Mouse (Mus musculus): ENCODE results near the gene St6galnac3. TPM values are rescaled to one million over a fixed set of nuclear protein-coding genes. Genes with fewer than 3 reads are reported as not detected.

Gene St6galnac3
- polyA plus RNA-seq, 1 experiment from 2014 or later = 12.2 TPM

DNA sequence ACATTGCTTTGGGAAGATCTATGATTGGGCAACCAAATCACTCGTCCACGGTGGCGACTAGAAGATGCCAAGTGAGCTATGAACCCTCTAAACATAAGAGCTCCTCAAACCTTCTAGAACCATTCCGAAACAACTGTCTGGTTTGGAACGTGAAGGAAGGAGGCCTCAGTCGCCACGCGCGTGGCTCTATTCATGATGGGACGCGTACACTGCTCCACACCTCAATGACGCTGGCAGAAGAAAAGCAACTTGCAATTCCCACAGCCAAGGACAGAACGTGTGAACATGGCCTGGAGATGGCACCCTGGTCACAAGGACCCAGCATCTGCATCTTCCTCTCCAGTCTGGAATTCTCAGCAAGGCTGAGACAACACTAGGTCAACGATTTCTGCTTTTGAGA, 185.1 kb downstream of the St6galnac3 start:
- no peaks in the 10 kb centered on the region for H3K27me3 ChIP-seq
- no peak for TF ChIP-seq CTCF (IDR thresholded peaks at IDR 0.05)
- ATAC-seq (no peak), DNase-seq (ENCODE audit: low read depth, low spot score) (no peak)
- in situ Hi-C loops (cut with MboI; ENCODE audit: low pct_unique_long_range_greater_than_20kb) = no loop called here
- CTCF ChIA-PET = interaction anchor here (1.2 kb wide), 1 partner anchor 10 kb away, joined by 3 read pairs; no protein-coding TSS in a partner anchor
- POLR2A ChIA-PET = no interaction called here

DNA sequence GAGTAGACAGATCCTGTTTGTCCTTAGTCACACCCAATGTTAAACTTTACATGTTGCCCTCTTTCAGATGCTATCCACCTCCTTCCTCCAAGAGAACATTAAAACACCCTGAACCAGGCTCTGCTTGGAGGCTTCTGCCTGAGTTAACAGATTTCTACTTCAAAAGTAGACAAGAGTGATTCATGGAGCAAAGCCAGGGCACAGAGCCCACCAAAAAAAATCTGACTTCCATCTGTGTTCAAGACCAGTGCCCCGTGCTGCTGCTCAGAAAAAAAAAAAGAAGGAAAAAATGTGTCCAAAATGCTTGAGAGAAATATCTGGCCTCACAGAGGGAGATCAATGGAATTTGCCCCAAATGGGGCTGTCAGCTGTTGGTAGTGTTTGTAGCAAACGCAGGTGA, 186.6 kb downstream of the St6galnac3 start:
- in situ Hi-C loops (cut with MboI; ENCODE audit: low pct_unique_long_range_greater_than_20kb) = no loop called here

DNA sequence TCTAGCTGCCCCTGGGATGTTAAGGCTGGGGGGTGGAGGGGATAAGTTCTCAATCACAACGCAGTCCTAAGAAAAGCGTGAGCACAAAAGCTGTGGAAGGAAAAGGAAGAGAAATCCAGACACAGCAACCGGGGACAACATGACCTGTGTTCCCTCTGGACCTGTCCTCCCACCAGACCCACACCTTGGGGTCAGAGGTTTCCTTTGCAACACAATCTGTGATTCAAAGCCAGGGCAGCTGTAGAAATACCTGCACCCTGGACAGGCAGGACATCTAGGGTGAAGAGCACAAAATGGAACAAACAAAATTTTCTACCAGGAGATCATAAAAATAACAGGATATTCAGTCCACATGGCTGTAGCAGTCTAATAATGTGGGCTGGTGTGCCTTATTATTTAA, 187.5 kb downstream of the St6galnac3 start:
- POLR2A ChIA-PET = interaction anchor here (1.1 kb wide), 1 partner anchor 43 kb away, joined by 3 read pairs; no protein-coding TSS in a partner anchor

More for the DNA sequence above, 186.6 kb downstream of the St6galnac3 start:
- no peaks in the 10 kb centered on the region for H3K27me3 ChIP-seq
- DNase-seq (ENCODE audit: low read depth, low spot score) (no peak), ATAC-seq (no peak)
- POLR2A ChIA-PET = no interaction called here
- CTCF ChIA-PET = interaction anchor here (1.2 kb wide), 1 partner anchor 105 kb away, joined by 3 read pairs; no protein-coding TSS in a partner anchor
- TF ChIP-seq CTCF (IDR thresholded peaks at IDR 0.05) = no peak

DNA sequence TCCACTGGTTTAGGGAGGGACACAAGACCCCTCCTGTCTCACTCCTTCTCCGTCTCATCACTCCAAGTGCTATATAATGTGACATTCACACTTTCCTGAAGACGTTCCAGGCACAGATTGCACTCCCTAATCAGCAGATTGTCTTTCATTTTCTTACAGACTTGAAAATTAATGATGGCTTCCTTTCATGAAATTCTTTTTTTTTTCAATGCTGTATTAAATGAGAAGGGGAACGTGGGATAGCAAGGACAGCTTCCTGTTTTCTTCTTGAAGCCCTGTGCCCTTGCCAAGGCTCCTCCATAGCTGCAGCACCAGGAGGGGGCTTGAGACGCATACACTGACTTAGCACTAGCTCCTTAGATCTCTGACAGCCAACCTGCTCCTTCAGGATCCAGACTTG, 188.7 kb downstream of the St6galnac3 start:
- in situ Hi-C loops (cut with MboI; ENCODE audit: low pct_unique_long_range_greater_than_20kb) = no loop called here
- ATAC-seq (no peak), DNase-seq (ENCODE audit: low read depth, low spot score) (no peak)
- POLR2A ChIA-PET = interaction anchor here (0.5 to 1.0 kb wide), 2 partner anchors 20 to 53 kb away, joined by 3 read pairs; no protein-coding TSS in a partner anchor
- H3K27me3 ChIP-seq = no peaks in the 10 kb centered on the region
- no peak for TF ChIP-seq CTCF (IDR thresholded peaks at IDR 0.05)
- CTCF ChIA-PET = interaction anchor here (0.9 to 1.5 kb wide), 4 partner anchors 8 to 107 kb away, joined by 3 to 5 read pairs (median 3); no protein-coding TSS in a partner anchor

More for the DNA sequence above, 187.5 kb downstream of the St6galnac3 start:
- no peaks in the 10 kb centered on the region for H3K27me3 ChIP-seq
- no peak for ATAC-seq
- CTCF ChIA-PET = interaction anchor here (1.2 kb wide), 1 partner anchor 37 kb away, joined by 3 read pairs; no protein-coding TSS in a partner anchor
- no peak for DNase-seq (ENCODE audit: low read depth, low spot score)
- TF ChIP-seq CTCF (IDR thresholded peaks at IDR 0.05) = no peak
- in situ Hi-C loops (cut with MboI; ENCODE audit: low pct_unique_long_range_greater_than_20kb) = no loop called here

DNA sequence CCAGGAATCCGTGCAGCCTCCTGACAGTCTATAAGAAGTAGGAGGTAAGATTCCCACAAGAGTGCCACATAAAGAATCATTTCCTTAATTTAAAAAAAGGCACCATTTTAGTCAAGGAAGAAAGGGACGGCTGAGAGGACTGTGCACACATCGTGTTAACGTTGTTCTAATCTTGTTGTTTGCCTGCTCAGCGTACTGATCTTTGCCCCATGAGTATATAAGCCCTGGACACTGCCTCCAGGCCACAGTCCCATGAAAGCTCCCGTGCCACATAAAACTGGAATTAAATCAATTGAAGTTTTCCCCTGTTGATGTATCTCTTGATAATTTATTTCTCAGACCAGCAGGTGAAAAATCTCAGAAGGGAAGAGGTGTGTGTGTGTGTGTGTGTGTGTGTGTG, 195.8 kb downstream of the St6galnac3 start:
- CTCF ChIA-PET = no interaction called here
- ATAC-seq (no peak), DNase-seq (ENCODE audit: low read depth, low spot score) (no peak)
- TF ChIP-seq CTCF (IDR thresholded peaks at IDR 0.05) = no peak
- no peaks in the 10 kb centered on the region for H3K27me3 ChIP-seq
- in situ Hi-C loops (cut with MboI; ENCODE audit: low pct_unique_long_range_greater_than_20kb) = no loop called here
- POLR2A ChIA-PET = no interaction called here

DNA sequence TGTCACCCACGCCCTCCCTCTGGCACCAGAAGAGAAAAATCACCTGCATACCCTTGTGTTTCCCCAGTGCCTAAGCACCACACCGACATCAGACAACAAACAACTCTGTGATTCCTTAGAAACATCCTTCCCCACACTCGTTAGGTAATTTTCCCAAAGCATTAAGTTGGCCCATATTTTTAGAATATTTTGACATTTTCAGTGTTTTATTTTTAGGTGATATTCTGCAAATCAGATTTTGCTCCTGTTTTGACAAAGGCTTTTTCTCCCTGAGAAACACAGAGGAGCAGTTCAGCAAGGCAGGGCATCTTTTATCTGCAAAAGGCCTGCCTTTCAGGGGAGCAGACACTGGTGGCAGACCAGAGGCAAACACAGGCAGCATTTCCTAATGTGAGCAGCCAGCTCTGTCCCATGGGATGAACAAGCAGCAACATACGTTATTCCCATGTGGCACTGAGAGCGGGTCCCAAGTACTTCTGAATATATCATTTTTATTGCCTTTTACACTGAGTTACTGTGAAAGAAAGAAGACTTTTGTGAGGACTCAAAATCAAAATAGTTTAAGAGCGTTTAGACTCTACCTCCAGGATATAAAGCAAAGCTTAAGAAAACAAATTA, 199.7 kb downstream of the St6galnac3 start:
- no peak for TF ChIP-seq CTCF (IDR thresholded peaks at IDR 0.05)
- in situ Hi-C loops (cut with MboI; ENCODE audit: low pct_unique_long_range_greater_than_20kb) = no loop called here
- no peaks in the 10 kb centered on the region for H3K27me3 ChIP-seq
- DNase-seq (ENCODE audit: low read depth, low spot score) = no peak
- POLR2A ChIA-PET = no interaction called here
- no peak for ATAC-seq
- CTCF ChIA-PET = interaction anchor here (1.3 to 1.5 kb wide), 2 partner anchors 8 to 11 kb away, joined by 4 read pairs; no protein-coding TSS in a partner anchor

DNA sequence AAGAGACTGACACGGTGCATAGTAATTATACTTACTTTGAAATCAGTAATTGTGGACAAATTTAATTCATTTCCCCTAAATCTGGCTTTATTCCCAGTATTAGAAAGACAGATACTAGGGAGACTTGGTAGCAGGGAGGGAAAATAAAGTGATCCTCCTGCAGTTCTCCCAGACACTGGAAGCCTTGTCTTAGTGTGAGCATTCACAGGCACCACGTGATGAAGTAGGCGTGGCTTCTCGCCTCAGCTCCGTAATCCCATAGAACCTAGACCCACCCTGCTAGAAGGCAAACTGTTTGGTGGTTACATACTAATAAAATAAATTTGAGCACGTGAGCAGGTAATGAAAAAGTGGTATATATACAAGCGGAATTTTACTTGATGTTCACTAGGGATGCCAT, 208.1 kb downstream of the St6galnac3 start:
- in situ Hi-C loops (cut with MboI; ENCODE audit: low pct_unique_long_range_greater_than_20kb) = no loop called here
- ATAC-seq = no peak
- no peak for DNase-seq (ENCODE audit: low read depth, low spot score)
- POLR2A ChIA-PET = interaction anchor here (0.6 kb wide), 1 partner anchor 74 kb away, joined by 3 read pairs; no protein-coding TSS in a partner anchor
- no peaks in the 10 kb centered on the region for H3K27me3 ChIP-seq
- CTCF ChIA-PET = interaction anchor here (1.5 kb wide), 1 partner anchor 9 kb away, joined by 4 read pairs; no protein-coding TSS in a partner anchor
- no peak for TF ChIP-seq CTCF (IDR thresholded peaks at IDR 0.05)

DNA sequence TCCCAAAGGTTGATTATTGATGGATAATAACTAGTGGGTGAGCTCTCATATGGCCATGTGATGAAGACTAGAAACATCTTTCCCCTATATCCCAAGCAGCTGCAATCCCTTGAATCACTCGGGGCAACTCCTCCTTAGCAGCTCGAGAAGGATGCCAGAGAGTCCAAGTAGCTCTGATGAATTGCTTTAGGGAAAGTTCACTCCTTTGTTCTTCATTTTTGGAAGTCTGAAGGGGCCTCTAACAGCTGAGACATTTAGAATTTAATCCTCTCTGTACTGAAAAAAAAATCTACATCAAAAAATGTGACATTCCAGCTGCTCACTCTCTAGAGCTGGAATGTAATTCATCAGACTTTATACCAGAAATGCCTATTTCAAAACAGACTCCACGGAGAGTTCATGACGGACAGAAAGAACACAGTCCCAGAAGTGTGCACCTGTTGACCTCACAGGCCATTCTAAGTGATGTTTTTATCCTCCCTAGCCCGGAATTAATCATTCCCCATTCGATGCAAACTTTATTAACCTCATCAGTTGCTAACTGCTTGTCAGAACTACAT, 211.4 kb downstream of the St6galnac3 start:
- ATAC-seq (peak; percentile 88), DNase-seq (ENCODE audit: low read depth, low spot score) (peak; percentile 71)
- in situ Hi-C loops (cut with MboI; ENCODE audit: low pct_unique_long_range_greater_than_20kb) = no loop called here
- TF ChIP-seq CTCF (IDR thresholded peaks at IDR 0.05) = no peak
- POLR2A ChIA-PET = interaction anchor here (0.7 kb wide), 1 partner anchor 8 kb away, joined by 3 read pairs; no protein-coding TSS in a partner anchor
- H3K27me3 ChIP-seq = no peaks in the 10 kb centered on the region
- CTCF ChIA-PET = interaction anchor here (0.7 to 5.6 kb wide), 8 partner anchors 10 to 730 kb away, joined by 3 to 40 read pairs (median 3); no protein-coding TSS in a partner anchor

DNA sequence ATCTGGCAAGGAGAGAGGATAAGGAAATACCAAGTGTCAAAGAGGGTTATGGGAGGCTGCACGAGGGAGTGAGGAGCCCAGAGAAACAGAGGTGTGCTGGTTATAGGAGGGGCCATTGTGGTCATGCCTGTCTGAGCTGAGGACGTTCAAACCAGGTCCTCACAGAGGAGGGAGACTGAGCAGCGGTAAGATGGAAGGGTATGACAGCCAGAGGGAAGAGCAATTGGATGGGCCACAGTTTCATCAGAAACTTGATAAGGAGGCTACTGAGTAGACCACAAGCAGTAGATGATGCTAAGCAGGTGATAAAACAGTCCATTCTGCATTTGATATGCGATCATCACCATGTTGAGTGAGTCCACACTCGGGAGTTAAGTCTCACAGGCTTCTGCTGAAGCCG, 212.4 kb downstream of the St6galnac3 start:
- ChIA-PET CTCF (interaction anchor here (1.2 to 5.6 kb wide), 4 partner anchors 11 to 296 kb away, joined by 3 to 40 read pairs (median 6); no protein-coding TSS in a partner anchor), POLR2A (interaction anchor here (0.7 kb wide), 1 partner anchor 9 kb away, joined by 3 read pairs; no protein-coding TSS in a partner anchor)
- no peak for TF ChIP-seq CTCF (IDR thresholded peaks at IDR 0.05)
- ATAC-seq (no peak), DNase-seq (ENCODE audit: low read depth, low spot score) (no peak)
- H3K27me3 ChIP-seq = no peaks in the 10 kb centered on the region
- in situ Hi-C loops (cut with MboI; ENCODE audit: low pct_unique_long_range_greater_than_20kb) = no loop called here

DNA sequence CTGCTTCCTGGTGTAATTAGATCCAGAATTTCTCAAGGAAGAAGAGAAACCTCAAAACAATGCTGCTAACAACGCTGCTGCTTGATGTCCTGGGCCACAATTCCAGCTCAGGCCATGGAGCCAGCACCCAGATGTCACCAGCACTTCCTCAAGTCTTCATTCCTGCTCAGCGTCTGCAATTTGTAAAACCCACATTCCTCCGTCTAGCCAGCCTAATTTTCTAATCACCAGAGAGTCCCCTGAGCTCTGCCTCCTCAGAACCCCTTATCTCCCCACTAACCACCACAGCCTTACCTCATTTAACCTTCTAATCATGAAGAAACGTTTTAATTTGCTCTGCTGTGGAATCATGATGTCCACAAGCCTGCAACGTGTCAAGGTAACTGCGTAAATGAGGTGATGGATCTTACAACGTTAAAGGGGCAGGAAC, 213.8 kb downstream of the St6galnac3 start:
- TF ChIP-seq CTCF (IDR thresholded peaks at IDR 0.05) = no peak
- H3K27me3 ChIP-seq = no peaks in the 10 kb centered on the region
- POLR2A ChIA-PET = no interaction called here
- ATAC-seq (no peak), DNase-seq (ENCODE audit: low read depth, low spot score) (no peak)
- CTCF ChIA-PET = interaction anchor here (0.8 to 5.6 kb wide), 3 partner anchors 9 to 57 kb away, joined by 3 to 40 read pairs (median 3); no protein-coding TSS in a partner anchor
- in situ Hi-C loops (cut with MboI; ENCODE audit: low pct_unique_long_range_greater_than_20kb) = no loop called here

Measured in Patski (cell line).